Mouse (Mus musculus) frontal cortex, postnatal 25 days (tissue): ENCODE data around the gene Mapt.

Source experiments
- DNase-seq, 2 experiments: peaks; one replicate each; pipeline ENCODE4 v3.0.0; 2022; ENCODE audit warnings: low spot score in 2 of 2

The Mapt gene

DNA sequence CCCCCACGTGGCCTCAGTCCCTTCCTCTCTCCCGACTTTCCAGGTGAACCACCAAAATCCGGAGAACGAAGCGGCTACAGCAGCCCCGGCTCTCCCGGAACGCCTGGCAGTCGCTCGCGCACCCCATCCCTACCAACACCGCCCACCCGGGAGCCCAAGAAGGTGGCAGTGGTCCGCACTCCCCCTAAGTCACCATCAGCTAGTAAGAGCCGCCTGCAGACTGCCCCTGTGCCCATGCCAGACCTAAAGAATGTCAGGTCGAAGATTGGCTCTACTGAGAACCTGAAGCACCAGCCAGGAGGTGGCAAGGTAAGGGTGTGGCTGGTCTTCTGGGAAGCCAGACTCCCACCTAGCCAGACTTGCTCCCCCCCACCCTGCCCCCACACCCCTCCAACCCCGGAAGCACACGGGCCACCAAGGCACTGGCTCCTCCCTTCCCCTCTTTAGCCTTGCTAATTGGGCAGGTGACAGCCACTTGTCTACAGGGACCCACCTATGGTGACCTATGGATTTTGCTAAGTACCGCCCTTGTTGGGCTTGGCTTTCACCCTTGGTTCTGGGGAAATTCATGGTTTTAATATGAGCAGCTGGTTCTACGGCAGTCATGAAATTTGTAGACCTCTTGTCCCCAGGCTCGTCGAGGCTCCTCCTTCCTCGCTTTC, 79.2 kb downstream of the Mapt start:
- DNase-seq, result no peak

DNA sequence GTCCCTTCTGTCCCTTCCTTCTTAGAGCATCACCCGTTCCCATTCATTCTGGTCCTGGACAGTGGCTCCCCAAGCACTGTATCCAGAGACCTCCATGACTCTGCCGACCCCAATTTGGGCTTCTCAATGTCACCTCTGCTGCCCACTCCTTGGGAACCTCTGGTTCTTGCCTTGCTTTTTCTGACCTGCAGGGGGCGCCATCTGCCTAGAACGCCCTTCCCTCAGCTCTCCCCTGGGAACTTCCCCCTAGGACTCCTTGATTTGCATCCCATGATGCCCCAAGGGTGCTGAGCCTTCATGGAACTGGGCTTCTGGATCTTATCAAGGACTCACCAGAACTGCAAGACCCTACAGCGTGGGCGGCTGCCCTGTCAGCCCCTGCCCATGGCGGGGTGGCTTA, 80.5 kb downstream of the Mapt start:
- no peak for DNase-seq

DNA sequence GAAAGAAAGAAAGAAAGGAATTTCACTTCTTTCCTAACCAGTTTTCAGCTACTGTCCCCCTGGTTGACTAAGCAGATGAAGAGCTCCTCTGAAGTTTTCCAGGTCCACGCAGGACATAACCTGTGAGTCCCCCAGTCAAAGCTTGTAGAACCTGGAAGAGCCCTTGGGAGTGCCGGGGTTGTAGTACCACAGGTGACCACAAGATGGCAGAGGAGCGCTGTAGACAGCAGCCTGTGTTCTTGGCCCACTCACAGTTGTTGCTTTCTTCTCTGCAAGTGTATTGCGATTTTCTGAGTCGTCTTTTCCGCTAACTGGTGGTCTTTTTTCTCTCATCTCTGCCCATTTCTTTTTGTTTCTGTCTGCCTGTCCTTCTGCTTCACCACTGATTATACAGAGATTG, 84.5 kb downstream of the Mapt start:
- DNase-seq, result peak; percentile 48 to 64

DNA sequence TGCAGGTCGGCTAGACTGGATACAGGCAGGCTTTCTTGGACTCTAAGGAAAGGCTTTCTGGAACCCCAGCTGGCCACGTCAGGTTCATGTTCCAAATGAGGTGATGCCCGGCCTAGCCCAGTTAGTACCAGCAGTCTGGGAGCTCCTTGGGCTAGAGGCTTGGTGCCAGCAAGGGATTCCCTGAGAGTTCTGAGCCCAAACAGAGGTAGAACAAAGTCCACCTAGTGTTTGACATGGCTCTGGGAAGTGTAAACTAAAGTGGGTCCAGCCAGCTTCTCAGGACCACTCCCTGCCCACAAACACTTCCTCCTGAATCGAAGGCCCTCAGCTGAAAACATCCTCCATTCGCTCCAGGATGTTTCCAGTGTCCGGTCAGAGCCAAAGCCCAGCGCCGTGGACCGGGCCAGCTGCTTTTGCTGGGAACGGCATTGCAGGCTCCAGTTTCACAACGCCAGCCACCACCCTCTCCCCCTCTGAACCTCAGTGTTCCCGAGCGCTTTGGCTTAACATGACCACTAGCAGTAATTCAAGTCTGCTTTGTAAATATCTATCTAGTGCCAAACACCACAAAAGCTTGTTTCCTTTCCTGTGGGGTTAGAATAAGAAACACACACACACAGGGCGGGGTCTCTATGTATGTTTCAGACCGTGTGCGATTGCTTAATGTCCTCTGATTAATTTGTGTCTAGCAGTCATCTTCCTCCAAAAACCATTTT, 85.7 kb downstream of the Mapt start:
- DNase-seq, result no peak

DNA sequence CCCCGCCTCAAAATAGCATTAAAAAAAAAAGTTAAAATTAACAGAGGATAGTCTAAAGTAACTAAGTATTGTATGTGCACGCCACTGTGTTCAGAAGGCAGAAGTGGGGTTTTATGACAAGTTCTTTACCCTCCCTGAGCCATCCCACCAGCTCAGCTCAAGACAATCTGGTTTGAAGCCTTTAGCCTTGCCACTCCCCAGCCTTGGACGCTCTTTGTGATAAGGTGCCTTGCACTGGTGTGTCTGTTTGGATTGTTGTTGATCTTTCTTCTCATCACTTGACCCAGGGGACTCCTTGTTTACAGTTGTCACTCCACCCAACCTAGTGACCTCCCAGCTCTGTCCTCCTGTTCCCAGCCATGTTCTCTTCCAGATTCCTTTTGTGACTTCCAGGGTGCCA, 86.4 kb downstream of the Mapt start:
- no peak for DNase-seq

DNA sequence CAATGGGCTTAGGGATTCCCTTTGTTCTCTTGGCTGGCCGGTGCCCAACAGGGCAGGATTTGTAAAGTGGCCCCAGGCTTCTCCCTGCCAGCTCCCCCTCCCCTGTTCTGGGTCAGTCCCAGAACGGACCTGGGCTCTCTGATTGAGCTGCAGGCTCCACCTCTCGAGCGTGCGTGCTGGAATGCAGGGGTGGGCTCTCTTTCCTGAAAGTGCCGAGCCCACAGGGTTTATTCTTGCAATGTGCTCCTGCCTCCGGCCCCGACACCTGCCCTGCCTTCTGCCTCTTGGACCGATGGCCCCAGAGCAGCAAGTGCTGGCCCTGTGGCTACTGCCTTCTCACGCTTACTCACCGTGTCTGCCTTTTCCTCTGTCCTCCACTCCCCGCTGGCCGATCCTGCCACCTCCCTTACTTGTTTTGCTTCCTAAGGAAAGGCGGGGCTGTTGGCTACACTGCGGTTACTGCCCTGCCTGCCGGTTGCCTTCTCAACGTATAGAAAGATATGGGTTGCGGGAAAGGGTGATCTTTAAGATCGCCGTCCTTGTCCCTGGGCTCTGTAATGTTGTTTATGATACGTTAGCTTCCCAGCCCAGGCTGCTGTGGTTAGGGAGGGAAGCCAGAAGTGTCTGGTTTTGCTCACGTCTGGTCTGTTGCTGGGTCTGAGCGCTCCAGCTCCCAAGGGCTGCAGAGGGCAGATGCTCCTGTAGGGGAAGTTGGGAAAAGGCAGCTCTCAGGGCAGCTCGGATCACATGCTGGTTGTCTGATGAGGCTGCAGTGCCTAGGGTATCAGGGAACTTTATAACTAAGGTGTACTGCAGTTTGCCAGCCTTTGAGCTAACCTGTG, 88.0 kb downstream of the Mapt start:
- no peak for DNase-seq

DNA sequence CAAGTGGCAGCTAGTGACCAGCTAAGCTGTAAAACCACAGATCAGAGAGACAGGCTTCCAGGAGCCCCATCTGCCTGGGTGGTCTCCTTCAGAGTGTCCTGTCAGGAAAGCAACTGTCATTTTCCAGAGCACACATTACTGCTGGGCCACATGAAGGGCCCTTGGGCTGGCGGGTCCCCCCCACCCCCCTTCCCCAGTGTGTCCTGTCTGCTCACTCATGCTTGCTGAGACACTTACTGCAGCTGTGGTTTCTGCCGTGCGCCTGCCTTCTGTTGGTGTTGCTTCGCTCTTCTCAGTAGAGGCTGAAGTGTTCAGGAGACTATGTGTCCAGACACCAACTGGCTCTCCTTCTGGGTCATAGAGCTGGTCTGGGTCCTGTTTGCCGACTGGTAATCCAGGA, 89.3 kb downstream of the Mapt start:
- DNase-seq, result no peak

DNA sequence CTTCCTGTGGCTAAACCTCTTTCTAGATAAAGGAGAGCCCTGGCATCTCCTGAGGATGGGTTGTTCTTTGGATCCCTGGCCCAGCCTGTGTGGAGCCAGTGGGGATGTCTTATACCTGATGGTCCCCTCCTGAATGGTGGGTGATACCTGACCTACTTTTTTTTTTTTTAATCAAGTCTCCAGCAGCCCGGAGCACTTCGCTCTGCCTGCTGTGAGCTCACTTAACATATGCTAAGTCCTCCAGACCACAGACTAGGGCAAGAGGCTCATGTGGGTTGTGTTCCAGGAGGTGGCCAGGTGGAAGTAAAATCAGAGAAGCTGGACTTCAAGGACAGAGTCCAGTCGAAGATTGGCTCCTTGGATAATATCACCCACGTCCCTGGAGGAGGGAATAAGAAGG, 91.0 kb downstream of the Mapt start:
- no peak for DNase-seq

DNA sequence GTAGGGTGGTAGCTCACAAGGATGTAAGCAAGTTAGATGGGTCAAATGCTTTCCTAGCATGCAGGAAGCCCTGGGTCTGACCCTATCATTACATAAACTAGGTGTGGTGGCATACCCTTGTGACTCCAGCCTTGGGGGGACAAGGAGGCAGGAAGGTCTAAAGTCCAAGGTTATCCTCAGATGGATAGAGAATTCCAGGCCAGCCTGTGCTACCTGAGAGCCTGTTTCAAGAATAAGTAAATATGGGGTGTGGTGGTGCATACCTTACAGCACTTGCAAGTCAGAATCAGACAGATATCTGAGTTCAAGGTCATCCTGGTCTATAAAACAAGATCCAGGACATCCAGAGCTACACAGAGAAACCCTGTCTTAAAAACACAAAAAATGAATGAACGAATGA, 96.3 kb downstream of the Mapt start:
- DNase-seq, result no peak

DNA sequence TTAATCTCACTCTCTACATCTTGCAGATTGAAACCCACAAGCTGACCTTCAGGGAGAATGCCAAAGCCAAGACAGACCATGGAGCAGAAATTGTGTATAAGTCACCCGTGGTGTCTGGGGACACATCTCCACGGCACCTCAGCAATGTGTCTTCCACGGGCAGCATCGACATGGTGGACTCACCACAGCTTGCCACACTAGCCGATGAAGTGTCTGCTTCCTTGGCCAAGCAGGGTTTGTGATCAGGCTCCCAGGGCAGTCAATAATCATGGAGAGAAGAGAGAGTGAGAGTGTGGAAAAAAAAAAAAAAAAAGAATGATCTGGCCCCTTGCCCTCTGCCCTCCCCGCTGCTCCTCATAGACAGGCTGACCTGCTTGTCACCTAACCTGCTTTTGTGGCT, 96.8 kb downstream of the Mapt start:
- no peak for DNase-seq

DNA sequence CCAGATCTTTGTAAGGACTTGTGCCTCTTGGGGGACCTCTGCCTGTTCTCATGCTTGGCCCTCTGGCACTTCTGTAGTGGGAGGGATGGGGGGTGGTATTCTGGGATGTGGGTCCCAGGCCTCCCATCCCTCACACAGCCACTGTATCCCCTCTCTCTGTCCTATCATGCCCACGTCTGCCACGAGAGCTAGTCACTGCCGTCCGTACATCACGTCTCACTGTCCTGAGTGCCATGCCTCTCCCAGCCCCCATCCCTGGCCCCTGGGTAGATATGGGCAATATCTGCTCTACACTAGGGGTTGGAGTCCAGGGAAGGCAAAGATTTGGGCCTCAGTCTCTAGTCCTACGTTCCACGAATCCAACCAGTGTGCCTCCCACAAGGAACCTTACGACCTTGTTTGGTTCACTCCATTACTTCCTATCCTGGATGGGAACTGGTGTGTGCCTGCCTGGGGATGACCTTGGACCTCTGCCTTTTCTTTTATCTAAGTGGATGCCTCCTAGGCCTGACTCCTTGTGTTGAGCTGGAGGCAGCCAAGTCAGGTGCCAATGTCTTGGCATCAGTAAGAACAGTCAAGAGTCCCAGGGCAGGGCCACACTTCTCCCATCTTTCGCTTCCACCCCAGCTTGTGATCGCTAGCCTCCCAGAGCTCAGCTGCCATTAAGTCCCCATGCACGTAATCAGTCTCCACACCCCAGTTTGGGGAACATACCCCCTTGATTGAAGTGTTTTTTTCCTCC, 98.2 kb downstream of the Mapt start:
- DNase-seq, result no peak

DNA sequence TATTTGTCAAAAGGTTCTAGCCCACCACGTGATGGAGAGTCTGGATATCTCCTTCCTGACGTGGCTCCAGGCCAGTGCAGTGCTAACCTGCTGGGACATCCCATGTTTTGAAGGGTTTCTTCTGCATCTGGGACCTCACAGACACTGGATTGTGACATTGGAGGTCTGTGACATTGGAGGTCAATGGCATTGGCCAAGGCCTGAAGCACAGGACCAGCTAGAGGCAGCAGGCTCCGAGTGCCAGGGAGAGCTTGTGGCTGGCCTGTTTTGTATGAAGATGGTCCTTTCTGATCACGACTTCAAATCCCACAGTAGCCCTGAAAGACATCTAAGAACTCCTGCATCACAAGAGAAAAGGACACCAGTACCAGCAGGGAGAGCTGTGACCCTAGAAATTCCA, 99.0 kb downstream of the Mapt start:
- no peak for DNase-seq

DNA sequence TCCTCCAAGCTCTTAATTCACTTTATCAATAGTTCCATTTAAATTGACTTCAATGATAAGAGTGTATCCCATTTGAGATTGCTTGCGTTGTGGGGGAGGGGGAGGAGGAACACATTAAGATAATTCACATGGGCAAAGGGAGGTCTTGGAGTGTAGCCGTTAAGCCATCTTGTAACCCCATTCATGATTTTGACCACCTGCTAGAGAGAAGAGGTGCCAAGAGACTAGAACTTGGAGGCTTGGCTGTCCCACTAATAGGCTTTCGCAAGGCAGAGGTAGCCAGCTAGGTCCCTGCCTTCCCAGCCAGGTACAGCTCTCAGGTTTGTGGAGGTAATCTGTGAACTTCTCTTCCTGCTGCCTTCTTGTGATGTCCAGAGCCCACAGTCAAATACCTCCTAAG, 100.0 kb downstream of the Mapt start:
- no peak for DNase-seq

DNA sequence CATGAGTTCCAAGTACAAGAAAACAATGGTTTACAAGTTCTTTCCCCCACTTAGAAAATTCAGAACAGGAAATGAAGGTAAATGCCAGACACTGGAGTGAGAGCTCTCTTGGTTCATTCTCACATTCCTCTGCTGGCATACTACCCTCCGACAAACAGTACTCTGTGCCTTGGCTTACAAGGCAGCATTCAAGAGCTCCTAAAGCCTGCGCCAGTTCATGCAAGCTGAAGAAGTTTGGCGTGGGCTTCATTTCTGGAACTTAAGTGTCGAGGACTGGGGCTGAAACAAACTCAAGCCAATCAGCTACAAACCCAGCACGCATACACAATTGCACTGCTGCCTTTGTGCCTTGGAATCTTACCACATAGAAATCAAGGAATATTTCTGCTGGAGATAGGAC, 100.9 kb downstream of the Mapt start:
- DNase-seq, result no peak

DNA sequence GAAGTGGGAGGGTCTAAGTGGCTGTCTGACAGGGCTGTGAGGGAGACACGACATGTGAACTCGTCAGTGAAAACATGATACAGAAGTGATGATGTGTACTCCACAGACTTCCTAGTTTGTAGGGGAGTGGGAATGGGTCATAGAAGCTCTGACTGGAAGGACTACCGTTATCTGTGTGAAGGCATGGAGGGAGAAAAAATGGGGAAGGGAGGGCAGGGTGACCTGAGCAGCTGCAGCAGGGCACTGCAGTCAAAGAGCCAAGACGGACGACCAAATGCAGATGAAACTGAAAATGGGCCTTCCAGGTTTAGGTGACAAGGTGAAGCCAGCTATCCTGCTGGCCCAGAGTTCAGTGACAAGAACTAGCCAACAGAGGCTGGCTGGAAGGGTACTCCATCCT, 102.9 kb downstream of the Mapt start:
- DNase-seq, result no peak

DNA sequence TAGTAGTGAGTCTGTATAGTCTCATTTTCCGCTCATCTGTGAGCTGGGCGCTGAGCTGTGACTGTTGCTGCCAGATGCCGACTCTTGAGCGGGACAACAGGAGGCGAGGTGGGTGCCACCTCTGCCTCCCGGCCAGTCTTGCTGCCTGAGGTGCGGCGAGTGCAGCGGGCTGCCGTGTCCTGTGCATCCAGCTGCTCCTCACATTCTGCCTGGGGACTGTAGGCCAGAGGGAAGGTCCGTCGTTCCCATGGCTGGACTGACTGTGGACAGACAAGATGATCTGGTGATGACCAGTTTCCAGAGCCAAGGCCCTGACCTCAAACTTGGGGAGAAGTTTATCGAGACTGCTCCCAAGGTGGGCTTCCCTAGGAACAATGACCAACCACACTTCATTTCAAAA, 103.8 kb downstream of the Mapt start:
- no peak for DNase-seq

DNA sequence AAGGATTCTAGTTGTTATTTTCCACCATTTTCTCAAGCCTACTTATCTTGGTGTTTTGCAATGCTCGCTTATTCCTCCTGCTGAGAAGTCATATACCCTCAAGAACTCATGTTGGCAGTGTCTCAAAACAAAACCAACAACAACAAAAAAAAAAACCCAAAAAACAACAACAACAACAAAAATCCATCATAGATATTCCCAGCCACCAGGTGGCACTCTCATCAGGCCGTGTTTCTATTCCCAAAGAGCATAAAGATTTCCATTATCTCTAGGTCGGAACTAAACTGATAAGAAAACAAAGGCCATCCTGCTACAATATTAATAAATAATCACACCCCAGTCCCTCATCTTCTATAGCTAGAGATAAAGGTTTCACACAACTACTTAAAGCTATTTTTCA, 115.7 kb downstream of the Mapt start:
- no peak for DNase-seq

DNA sequence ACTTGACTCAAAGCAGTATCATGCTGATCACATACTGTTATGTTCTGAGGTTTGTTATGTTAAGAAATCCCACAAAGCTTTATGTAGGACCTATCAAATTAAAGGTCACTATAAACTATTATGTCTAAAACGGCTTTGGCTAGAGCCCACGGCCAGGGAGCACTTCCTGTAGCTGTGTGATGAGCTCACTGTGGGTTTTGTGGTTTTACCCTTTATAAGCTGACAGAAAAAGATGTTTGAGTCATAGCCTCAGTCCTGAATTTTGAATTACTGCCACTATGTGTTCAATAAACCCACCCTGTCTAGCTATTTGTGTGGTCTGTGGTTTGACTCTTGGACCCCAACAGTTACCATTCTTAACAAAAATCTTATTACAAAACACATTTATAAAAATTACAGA, 130.6 kb downstream of the Mapt start:
- no peak for DNase-seq

DNA sequence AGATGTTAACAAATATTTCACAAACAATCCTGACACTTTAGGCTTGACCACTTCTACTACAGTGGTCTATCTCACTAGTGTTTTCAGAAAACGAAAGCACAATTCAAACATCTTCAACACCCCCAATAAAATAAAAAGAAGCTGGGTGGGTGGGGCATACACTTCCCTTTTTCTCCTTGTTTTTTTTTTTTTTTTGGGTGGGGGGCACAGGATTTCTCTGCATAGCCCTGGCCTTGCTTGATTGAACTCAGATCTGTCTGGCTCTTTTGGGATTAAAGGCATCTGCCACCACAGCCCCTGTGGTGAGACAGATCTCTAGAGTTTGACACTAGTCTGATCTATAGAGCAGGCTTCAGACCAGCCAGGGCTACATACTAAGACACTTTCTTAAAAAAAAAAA, 131.5 kb downstream of the Mapt start:
- DNase-seq, result no peak

DNA sequence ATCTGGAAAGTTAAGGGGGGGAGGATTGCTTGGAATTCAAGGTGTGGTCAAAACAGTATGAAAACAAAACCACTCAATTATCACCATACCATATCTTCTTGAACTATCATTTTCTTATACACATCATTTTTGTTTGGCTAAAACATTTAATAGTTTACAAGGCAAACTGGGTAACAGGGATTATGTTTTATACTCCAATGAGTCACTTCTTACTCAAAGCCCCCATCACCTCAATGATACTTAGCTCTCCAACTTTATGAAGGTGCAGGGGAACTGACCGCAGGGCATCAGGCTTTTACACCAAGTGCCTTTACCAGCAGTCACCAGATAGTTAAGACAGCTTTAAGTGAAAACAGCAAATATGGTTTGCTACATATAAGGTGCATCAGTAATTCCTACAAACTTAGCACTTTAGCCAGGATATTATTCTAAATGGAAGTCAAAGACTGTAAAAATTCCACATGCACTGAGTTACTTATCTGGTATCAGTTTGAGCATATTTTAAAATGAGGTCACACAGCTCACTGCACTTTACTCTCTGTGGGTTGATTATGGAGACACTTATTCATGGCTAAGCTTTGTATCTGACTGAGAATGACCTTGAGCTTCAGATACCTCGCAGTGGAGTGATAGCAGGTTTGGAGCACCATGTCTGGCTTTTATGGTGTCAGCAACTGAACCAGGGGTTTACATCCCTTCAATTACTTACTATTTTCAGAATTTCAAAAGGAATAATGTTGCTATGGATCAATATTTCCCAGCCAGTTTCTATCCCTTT, 132.8 kb downstream of the Mapt start:
- no peak for DNase-seq

DNA sequence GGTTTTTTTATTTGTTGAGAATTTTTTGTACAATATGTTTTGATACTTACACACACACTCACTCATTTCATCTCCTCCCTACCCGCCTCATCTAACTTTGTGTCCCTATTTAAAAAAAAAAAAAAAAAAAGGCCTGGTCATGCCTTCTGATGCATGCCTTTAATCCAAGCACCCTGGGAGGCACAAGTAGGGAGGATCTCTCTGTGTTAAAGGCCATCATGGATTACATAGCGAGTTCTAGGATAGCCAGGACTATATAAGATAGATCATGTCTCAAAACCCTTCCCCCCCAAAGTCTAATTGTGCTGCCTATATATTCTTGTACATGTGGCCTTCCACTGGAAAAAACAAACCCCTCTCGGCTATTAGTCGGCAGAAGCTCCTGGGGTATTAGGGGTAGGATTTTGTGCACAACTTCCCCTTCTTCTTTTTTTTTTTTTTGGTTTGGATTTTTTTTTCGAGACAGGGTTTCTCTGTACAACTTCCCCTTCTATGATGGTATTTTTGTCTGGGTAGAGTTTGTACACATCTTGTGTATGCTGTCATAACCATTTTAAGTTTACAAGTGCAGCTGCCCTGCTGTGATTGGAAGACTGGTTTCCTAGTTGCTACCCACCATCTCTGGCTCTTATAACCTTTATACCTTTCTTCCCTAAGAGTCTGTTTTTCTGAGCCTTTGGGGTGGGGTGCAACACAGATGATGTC, 136.4 kb downstream of the Mapt start:
- DNase-seq, result no peak
